Mouse (Mus musculus): ENCODE data around the gene Txnip.

Txnip gene

DNA sequence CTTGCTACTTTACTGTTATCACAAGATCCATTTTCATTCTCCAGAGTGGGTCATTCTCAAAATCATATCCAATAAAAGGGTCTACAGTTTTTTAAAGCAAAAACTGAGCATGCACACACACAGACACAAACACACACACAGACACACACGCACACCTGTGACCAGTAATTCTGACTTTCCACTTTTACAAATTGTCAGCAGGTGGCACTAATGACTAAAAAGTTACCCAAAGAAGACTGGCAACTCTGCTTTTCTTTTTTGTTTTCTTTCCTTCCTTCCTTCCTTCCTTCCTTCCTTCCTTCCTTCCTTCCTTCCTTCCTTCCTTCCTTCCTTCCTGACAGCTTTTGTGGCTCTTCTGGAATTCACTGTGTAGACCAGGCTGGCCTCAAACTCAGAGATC lies 12.2 kb upstream of the Txnip start:
- no peak overlapping the region for H3K4me3 ChIP-seq (replicated peaks; ENCODE audit: low read length)
- TF ChIP-seq CTCF (conservative IDR thresholded peaks at IDR 0.05; ENCODE audit: low read length), result peak; percentile 13; the same call in 1 of the 2 replicates
- TF ChIP-seq NANOG (IDR thresholded peaks at IDR 0.05; ENCODE audit: borderline replicate concordance, low read length), result no peak
- TF ChIP-seq POU5F1 (IDR thresholded peaks at IDR 0.05; ENCODE audit: borderline replicate concordance, low read length), result no peak
- no peaks in the 10 kb centered on the region for H3K9me3 ChIP-seq (ENCODE audit: low read length)
- H3K27me3 ChIP-seq (ENCODE audit: insufficient read depth, low read length), result peaks cover 5% of the 10 kb centered on the region; the same call in 1 of the 2 replicates
- peaks cover 23% of the 10 kb centered on the region for H3K4me1 ChIP-seq (replicated peaks; ENCODE audit: low read depth, low read length)
- H3K36me3 ChIP-seq (ENCODE audit: insufficient read depth, low read length), result no peaks in the 10 kb centered on the region

DNA sequence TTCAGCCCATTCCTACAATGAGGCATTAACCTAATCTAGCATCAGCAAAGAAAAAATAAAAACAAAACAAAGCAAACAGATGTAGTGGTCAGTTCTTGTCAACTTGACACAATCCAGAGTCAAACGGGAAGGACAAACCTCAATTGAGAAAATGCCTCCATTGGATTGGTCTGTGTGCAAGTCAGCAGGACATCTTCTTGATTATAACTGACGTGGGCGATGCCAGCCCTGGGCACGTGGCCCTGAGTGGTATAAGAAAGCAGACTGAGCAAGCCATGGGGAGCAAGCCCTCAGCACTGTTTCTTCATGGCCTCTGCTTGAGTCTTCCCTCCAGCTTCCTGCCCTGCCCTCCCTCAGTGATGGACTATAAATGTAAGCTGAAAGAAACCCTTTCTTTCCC lies 10.9 kb upstream of the Txnip start:
- TF ChIP-seq CTCF (conservative IDR thresholded peaks at IDR 0.05; ENCODE audit: low read length) (no peak), NANOG (IDR thresholded peaks at IDR 0.05; ENCODE audit: borderline replicate concordance, low read length) (no peak), POU5F1 (IDR thresholded peaks at IDR 0.05; ENCODE audit: borderline replicate concordance, low read length) (no peak)
- H3K27me3 ChIP-seq (ENCODE audit: insufficient read depth, low read length), result peaks cover 5% of the 10 kb centered on the region; the same call in 1 of the 2 replicates
- H3K36me3 ChIP-seq (ENCODE audit: insufficient read depth, low read length), result no peaks in the 10 kb centered on the region
- H3K9me3 ChIP-seq (ENCODE audit: low read length), result no peaks in the 10 kb centered on the region
- H3K4me1 ChIP-seq (replicated peaks; ENCODE audit: low read depth, low read length), result peaks cover 32% of the 10 kb centered on the region
- H3K4me3 ChIP-seq (replicated peaks; ENCODE audit: low read length), result no peak overlapping the region

DNA sequence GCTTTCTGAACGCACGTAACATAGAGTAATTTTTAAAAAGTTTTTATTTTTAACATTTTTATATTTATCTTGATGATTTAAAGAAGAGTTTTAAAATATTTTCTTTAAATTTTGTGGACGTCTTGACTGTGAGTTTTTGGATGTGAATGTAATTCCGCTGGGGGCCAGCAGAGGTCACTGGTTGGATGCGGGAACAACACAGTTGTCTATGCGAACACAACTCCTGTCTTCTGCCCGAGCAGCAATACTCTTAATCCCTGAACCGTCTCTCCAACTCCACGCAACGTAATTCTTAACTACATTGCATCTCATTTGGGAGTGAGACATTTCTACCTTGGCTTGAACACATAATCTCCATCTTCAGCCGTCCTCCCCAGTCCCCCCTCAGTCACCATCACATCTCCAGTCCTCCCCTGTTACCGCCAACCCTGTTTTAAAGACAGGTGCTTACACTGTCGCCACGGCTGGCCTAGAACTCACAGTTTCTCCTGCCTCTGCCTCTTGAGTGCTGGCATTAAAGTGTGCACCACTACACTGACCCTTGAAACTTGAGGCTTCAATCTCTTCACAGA lies 10.3 kb upstream of the Txnip start:
- Histone ChIP-seq H3K4me3 (replicated peaks; ENCODE audit: low read length) (no peak overlapping the region), H3K27me3 (ENCODE audit: insufficient read depth, low read length) (peaks cover 5% of the 10 kb centered on the region; the same call in 1 of the 2 replicates), H3K4me1 (replicated peaks; ENCODE audit: low read depth, low read length) (peaks cover 35% of the 10 kb centered on the region), H3K9me3 (ENCODE audit: low read length) (no peaks in the 10 kb centered on the region), H3K36me3 (ENCODE audit: insufficient read depth, low read length) (no peaks in the 10 kb centered on the region)
- TF ChIP-seq POU5F1 (IDR thresholded peaks at IDR 0.05; ENCODE audit: borderline replicate concordance, low read length), result no peak
- TF ChIP-seq NANOG (IDR thresholded peaks at IDR 0.05; ENCODE audit: borderline replicate concordance, low read length), result no peak
- peak; percentile 81 for TF ChIP-seq CTCF (conservative IDR thresholded peaks at IDR 0.05; ENCODE audit: low read length)

DNA sequence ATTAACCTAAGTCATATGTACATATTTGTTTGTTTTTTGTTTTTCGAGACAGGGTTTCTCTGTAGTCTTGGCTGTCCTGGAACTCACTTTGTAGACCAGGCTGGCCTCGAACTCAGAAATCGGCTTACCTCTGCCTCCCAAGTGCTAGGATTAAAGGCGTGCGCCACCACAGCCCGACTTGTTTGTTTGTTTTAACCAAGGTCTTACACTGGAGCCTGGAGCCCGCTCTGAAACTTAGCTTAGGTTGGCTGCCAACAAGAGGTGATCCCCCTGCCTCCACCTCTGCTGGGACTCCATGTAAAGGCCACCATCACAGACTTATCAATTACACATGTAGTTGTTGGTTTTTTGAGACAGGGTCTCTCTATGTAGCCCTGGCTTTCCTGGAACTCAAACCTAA lies 8.9 kb upstream of the Txnip start:
- Histone ChIP-seq H3K4me1 (replicated peaks; ENCODE audit: low read depth, low read length) (peaks cover 48% of the 10 kb centered on the region), H3K4me3 (replicated peaks; ENCODE audit: low read length) (no peak overlapping the region), H3K36me3 (ENCODE audit: insufficient read depth, low read length) (no peaks in the 10 kb centered on the region), H3K9me3 (ENCODE audit: low read length) (no peaks in the 10 kb centered on the region), H3K27me3 (ENCODE audit: insufficient read depth, low read length) (no peaks in the 10 kb centered on the region)
- TF ChIP-seq NANOG (IDR thresholded peaks at IDR 0.05; ENCODE audit: borderline replicate concordance, low read length) (no peak), CTCF (conservative IDR thresholded peaks at IDR 0.05; ENCODE audit: low read length) (no peak), POU5F1 (IDR thresholded peaks at IDR 0.05; ENCODE audit: borderline replicate concordance, low read length) (no peak)

DNA sequence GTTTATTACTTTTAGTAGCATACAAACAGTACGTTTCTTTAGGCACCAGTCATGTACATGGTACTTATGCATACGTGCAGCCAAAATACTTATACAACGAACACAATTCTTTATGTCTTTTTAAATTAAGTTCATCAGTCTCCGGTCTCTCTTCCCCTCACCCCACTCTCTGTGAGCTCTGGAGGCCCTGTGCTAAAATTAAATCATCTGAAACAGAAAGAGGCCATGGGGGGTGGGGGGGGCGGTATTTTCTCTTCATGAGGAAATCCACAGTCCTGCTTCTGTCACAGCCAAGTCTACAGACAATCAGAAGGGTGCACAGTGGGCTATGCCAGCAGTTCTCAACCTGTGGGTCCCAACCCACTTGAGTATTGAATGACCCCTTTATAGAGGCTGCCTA lies 8.4 kb upstream of the Txnip start:
- no peaks in the 10 kb centered on the region for H3K36me3 ChIP-seq (ENCODE audit: insufficient read depth, low read length)
- no peaks in the 10 kb centered on the region for H3K27me3 ChIP-seq (ENCODE audit: insufficient read depth, low read length)
- no peak overlapping the region for H3K4me3 ChIP-seq (replicated peaks; ENCODE audit: low read length)
- no peak for TF ChIP-seq CTCF (conservative IDR thresholded peaks at IDR 0.05; ENCODE audit: low read length)
- no peak for TF ChIP-seq POU5F1 (IDR thresholded peaks at IDR 0.05; ENCODE audit: borderline replicate concordance, low read length)
- no peak for TF ChIP-seq NANOG (IDR thresholded peaks at IDR 0.05; ENCODE audit: borderline replicate concordance, low read length)
- H3K9me3 ChIP-seq (ENCODE audit: low read length), result no peaks in the 10 kb centered on the region
- peaks cover 53% of the 10 kb centered on the region for H3K4me1 ChIP-seq (replicated peaks; ENCODE audit: low read depth, low read length)

DNA sequence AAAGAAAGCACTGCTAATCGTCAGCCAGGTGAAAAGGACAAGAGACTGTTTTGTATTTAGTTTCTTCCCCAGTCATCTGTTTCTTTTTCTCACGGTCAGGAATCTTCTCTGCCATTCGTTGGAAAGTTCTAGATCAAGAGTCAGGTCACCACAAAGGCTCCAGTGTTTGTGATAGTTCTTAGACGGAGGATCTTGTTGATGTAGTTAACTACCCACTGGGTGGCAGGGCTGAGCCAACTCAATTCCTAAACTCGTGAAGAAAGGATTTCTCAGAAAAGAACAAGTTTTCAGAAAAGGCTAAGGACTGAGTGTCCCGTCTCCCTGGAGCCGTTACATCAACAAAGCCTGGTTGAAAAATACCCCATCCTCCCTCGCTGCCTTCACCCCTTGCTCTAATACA lies 6.6 kb upstream of the Txnip start:
- TF ChIP-seq POU5F1 (IDR thresholded peaks at IDR 0.05; ENCODE audit: borderline replicate concordance, low read length) (no peak), NANOG (IDR thresholded peaks at IDR 0.05; ENCODE audit: borderline replicate concordance, low read length) (no peak), CTCF (conservative IDR thresholded peaks at IDR 0.05; ENCODE audit: low read length) (peak; percentile 26; the same call in 1 of the 2 replicates)
- no peaks in the 10 kb centered on the region for H3K9me3 ChIP-seq (ENCODE audit: low read length)
- no peak overlapping the region for H3K4me3 ChIP-seq (replicated peaks; ENCODE audit: low read length)
- H3K4me1 ChIP-seq (replicated peaks; ENCODE audit: low read depth, low read length), result peaks cover 71% of the 10 kb centered on the region
- H3K36me3 ChIP-seq (ENCODE audit: insufficient read depth, low read length), result no peaks in the 10 kb centered on the region
- H3K27me3 ChIP-seq (ENCODE audit: insufficient read depth, low read length), result no peaks in the 10 kb centered on the region

DNA sequence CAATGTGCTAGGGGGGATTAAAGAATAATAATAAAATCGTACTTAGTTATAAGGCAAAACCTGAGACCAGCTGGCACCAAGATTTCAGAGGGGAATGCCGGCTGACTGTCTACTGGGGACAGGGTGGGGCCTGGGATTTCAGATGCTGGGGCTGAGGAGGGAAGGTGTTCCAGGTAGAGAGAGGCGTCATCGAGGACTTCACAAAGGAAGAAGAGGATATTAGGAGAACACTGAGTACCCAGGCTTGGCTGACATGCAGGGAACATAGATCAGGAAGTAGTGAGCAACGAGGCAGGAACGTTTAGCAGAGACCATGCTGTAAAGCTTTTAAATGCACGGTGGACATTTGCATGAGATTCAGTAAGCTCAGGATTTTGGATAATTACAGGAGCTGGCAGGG lies 5.9 kb upstream of the Txnip start:
- no peaks in the 10 kb centered on the region for H3K36me3 ChIP-seq (ENCODE audit: insufficient read depth, low read length)
- peaks cover 76% of the 10 kb centered on the region for H3K4me1 ChIP-seq (replicated peaks; ENCODE audit: low read depth, low read length)
- no peaks in the 10 kb centered on the region for H3K27me3 ChIP-seq (ENCODE audit: insufficient read depth, low read length)
- H3K4me3 ChIP-seq (replicated peaks; ENCODE audit: low read length), result no peak overlapping the region
- no peak for TF ChIP-seq POU5F1 (IDR thresholded peaks at IDR 0.05; ENCODE audit: borderline replicate concordance, low read length)
- no peak for TF ChIP-seq NANOG (IDR thresholded peaks at IDR 0.05; ENCODE audit: borderline replicate concordance, low read length)
- TF ChIP-seq CTCF (conservative IDR thresholded peaks at IDR 0.05; ENCODE audit: low read length), result no peak
- H3K9me3 ChIP-seq (ENCODE audit: low read length), result no peaks in the 10 kb centered on the region

DNA sequence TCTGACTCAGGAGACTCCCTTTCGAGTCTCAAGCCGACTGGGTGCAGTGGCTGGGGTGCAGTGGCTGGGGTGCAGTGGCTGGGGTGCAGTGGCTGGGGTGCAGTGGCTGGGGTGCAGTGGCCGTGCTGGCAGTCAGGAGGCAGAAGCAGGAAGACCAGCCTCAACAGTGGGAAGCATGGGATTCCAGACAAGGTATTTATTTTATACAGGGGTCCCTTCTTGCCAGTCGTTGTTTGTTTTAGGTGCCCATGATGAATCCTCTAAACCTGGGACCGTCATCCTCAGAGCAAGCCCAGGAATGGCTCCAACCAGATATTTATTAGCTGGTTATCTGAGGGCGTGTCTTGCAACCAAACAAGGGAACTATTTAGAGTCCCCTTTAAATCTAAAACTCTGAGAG lies 4.2 kb upstream of the Txnip start:
- Histone ChIP-seq H3K9me3 (ENCODE audit: low read length) (no peaks in the 10 kb centered on the region), H3K27me3 (ENCODE audit: insufficient read depth, low read length) (no peaks in the 10 kb centered on the region), H3K36me3 (ENCODE audit: insufficient read depth, low read length) (peaks cover 1% of the 10 kb centered on the region), H3K4me3 (replicated peaks; ENCODE audit: low read length) (peak overlapping the region; percentile 48; the same call in 1 of the 2 replicates), H3K4me1 (replicated peaks; ENCODE audit: low read depth, low read length) (peaks cover 68% of the 10 kb centered on the region)
- TF ChIP-seq CTCF (conservative IDR thresholded peaks at IDR 0.05; ENCODE audit: low read length) (no peak), NANOG (IDR thresholded peaks at IDR 0.05; ENCODE audit: borderline replicate concordance, low read length) (no peak), POU5F1 (IDR thresholded peaks at IDR 0.05; ENCODE audit: borderline replicate concordance, low read length) (no peak)

DNA sequence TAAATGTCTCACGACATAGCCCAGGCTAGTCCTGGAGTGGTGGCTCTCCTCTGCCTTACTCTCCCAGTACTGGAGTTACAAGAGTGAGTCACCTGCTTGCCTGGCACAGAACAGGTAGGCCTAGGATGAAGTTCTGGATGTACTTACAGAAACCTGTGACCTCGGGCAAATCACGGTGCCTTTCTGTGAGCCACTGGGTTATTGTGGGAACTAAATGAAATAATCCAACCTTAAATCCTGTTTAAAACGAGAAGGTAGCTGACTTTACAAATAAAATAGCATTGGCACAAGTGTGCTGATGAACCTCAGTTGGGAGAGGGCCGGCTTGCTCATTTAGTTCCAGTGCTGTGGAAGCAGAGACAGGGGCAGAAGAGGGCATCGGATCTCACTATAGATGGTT lies 3.5 kb upstream of the Txnip start:
- TF ChIP-seq POU5F1 (IDR thresholded peaks at IDR 0.05; ENCODE audit: borderline replicate concordance, low read length) (no peak), NANOG (IDR thresholded peaks at IDR 0.05; ENCODE audit: borderline replicate concordance, low read length) (no peak), CTCF (conservative IDR thresholded peaks at IDR 0.05; ENCODE audit: low read length) (no peak)
- peaks cover 8% of the 10 kb centered on the region for H3K36me3 ChIP-seq (ENCODE audit: insufficient read depth, low read length)
- H3K4me1 ChIP-seq (replicated peaks; ENCODE audit: low read depth, low read length), result peaks cover 68% of the 10 kb centered on the region
- H3K9me3 ChIP-seq (ENCODE audit: low read length), result no peaks in the 10 kb centered on the region
- H3K4me3 ChIP-seq (replicated peaks; ENCODE audit: low read length), result peak overlapping the region; percentile 48; the same call in 1 of the 2 replicates
- H3K27me3 ChIP-seq (ENCODE audit: insufficient read depth, low read length), result no peaks in the 10 kb centered on the region
